Mouse (Mus musculus): ENCODE data around the gene Agbl4. TPM values are rescaled to one million over a fixed set of nuclear protein-coding genes. Genes with fewer than 3 reads are reported as not detected.
A peak's percentile ranks its signal among the peaks of the same experiment; 100 is the strongest.

Agbl4 gene
- polyA plus RNA-seq, 1 experiment = 13.1 TPM

GRCm38 (mm10) chr4:111510129-111510528 lies 1112.7 kb downstream of the Agbl4 start:
- Histone ChIP-seq H3K27ac (ENCODE audit: insufficient read depth, low read length) (no peak overlapping the region), H3K4me3 (ENCODE audit: insufficient read depth, low read length) (no peak overlapping the region), H3K4me1 (ENCODE audit: control insufficient read depth, insufficient read depth, low read length) (no peaks in the 10 kb centered on the region)
- TF ChIP-seq POLR2A (IDR thresholded peaks at IDR 0.05; ENCODE audit: extremely low read depth, insufficient read depth, low read length) (no peak), CTCF (IDR thresholded peaks at IDR 0.05; ENCODE audit: extremely low read depth, insufficient read depth, low read length) (peak; percentile 16; the same call in 1 of the 2 replicates)

- Histone ChIP-seq H3K4me1 (ENCODE audit: control insufficient read depth, insufficient read depth, low read length) (no peaks in the 10 kb centered on the region; the same call in 1 of the 2 replicates), H3K4me3 (ENCODE audit: insufficient read depth, low read length) (no peak overlapping the region), H3K27ac (ENCODE audit: insufficient read depth, low read length) (no peak overlapping the region)
- TF ChIP-seq CTCF (IDR thresholded peaks at IDR 0.05; ENCODE audit: extremely low read depth, insufficient read depth, low read length) = no peak
- no peak for TF ChIP-seq POLR2A (IDR thresholded peaks at IDR 0.05; ENCODE audit: extremely low read depth, insufficient read depth, low read length)
Measured at GRCm38 (mm10) chr4:111513921-111514320, 1116.5 kb downstream of the Agbl4 start.

- TF ChIP-seq POLR2A (IDR thresholded peaks at IDR 0.05; ENCODE audit: extremely low read depth, insufficient read depth, low read length) (no peak), CTCF (IDR thresholded peaks at IDR 0.05; ENCODE audit: extremely low read depth, insufficient read depth, low read length) (no peak)
- Histone ChIP-seq H3K4me1 (ENCODE audit: control insufficient read depth, insufficient read depth, low read length) (no peaks in the 10 kb centered on the region; the same call in 1 of the 2 replicates), H3K27ac (ENCODE audit: insufficient read depth, low read length) (no peak overlapping the region), H3K4me3 (ENCODE audit: insufficient read depth, low read length) (no peak overlapping the region)
Measured at GRCm38 (mm10) chr4:111516136-111516535, 1118.7 kb downstream of the Agbl4 start.

GRCm38 (mm10) chr4:111517063-111517792 lies 1119.8 kb downstream of the Agbl4 start:
- Histone ChIP-seq H3K27ac (ENCODE audit: insufficient read depth, low read length) (no peak overlapping the region), H3K4me1 (ENCODE audit: control insufficient read depth, insufficient read depth, low read length) (no peaks in the 10 kb centered on the region; the same call in 1 of the 2 replicates), H3K4me3 (ENCODE audit: insufficient read depth, low read length) (no peak overlapping the region)
- TF ChIP-seq CTCF (IDR thresholded peaks at IDR 0.05; ENCODE audit: extremely low read depth, insufficient read depth, low read length) = no peak
- TF ChIP-seq POLR2A (IDR thresholded peaks at IDR 0.05; ENCODE audit: extremely low read depth, insufficient read depth, low read length) = no peak

DNA sequence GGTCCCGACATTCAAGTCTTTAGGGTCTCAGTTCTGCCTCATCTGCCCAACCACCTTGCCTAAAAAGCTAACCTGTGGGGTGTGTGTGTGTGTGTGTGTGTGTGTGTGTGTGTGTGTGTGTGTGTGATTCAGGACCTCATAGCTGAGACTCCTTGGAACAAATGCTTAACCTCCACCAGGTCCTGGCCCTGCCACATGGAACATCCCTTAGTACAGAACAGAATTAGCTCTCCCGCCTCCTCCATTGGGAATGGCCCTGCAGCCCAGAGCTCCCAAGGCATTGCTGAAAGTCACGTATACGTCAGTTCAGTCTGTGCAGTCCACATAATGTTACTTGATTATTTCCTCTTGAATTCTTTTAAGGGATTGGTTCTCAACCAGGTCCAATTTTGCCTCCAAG lies 1120.7 kb downstream of the Agbl4 start:
- no peak overlapping the region for H3K27ac ChIP-seq (ENCODE audit: insufficient read depth, low read length)
- H3K4me1 ChIP-seq (ENCODE audit: control insufficient read depth, insufficient read depth, low read length) = no peaks in the 10 kb centered on the region; the same call in 1 of the 2 replicates
- no peak for TF ChIP-seq CTCF (IDR thresholded peaks at IDR 0.05; ENCODE audit: extremely low read depth, insufficient read depth, low read length)
- no peak for TF ChIP-seq POLR2A (IDR thresholded peaks at IDR 0.05; ENCODE audit: extremely low read depth, insufficient read depth, low read length)
- no peak overlapping the region for H3K4me3 ChIP-seq (ENCODE audit: insufficient read depth, low read length)

DNA sequence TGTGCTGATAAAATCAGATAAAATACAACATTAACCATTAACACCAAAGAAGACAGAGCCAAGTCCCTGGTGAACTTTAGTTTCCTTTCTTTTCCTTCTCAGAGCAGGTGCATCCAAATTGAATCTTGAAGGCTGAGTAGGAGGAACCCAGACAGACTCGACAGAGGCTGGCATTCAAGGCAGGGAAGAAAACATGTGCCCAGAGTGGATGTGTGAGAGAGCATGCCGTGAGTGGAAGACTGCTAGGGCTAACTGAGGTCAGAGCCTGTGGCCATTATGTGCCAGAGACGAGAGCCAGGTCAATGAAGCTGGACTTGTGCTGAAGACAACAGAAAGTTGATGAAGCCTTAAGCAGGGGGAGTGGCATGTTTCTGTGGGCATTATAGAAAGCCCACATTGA lies 1121.8 kb downstream of the Agbl4 start:
- Histone ChIP-seq H3K4me1 (ENCODE audit: control insufficient read depth, insufficient read depth, low read length) (no peaks in the 10 kb centered on the region; the same call in 1 of the 2 replicates), H3K4me3 (ENCODE audit: insufficient read depth, low read length) (no peak overlapping the region), H3K27ac (ENCODE audit: insufficient read depth, low read length) (no peak overlapping the region)
- no peak for TF ChIP-seq CTCF (IDR thresholded peaks at IDR 0.05; ENCODE audit: extremely low read depth, insufficient read depth, low read length)
- TF ChIP-seq POLR2A (IDR thresholded peaks at IDR 0.05; ENCODE audit: extremely low read depth, insufficient read depth, low read length) = no peak

DNA sequence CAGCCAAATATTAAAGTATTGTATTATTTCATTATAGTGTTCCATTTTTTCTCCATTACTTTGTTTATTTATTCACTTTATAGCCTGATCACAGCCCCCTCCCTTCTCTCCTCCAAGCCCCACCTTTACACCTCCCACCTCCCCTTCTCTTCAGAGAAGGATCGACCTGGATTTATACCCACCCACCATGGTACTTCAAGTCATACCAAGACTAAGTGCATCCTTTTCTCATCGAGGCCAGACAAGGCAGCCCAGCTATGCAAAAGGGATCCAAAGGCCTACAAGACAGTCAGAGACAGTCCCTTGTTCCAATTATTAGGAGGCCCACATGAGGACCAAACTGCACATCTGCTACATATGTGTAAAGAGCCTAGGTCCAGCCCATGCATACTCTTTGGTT lies 1122.5 kb downstream of the Agbl4 start:
- Histone ChIP-seq H3K4me3 (ENCODE audit: insufficient read depth, low read length) (no peak overlapping the region), H3K27ac (ENCODE audit: insufficient read depth, low read length) (no peak overlapping the region), H3K4me1 (ENCODE audit: control insufficient read depth, insufficient read depth, low read length) (no peaks in the 10 kb centered on the region; the same call in 1 of the 2 replicates)
- no peak for TF ChIP-seq CTCF (IDR thresholded peaks at IDR 0.05; ENCODE audit: extremely low read depth, insufficient read depth, low read length)
- TF ChIP-seq POLR2A (IDR thresholded peaks at IDR 0.05; ENCODE audit: extremely low read depth, insufficient read depth, low read length) = no peak

- Histone ChIP-seq H3K4me1 (ENCODE audit: control insufficient read depth, insufficient read depth, low read length) (no peaks in the 10 kb centered on the region; the same call in 1 of the 2 replicates), H3K4me3 (ENCODE audit: insufficient read depth, low read length) (no peak overlapping the region), H3K27ac (ENCODE audit: insufficient read depth, low read length) (no peak overlapping the region)
- TF ChIP-seq CTCF (IDR thresholded peaks at IDR 0.05; ENCODE audit: extremely low read depth, insufficient read depth, low read length) = no peak
- no peak for TF ChIP-seq POLR2A (IDR thresholded peaks at IDR 0.05; ENCODE audit: extremely low read depth, insufficient read depth, low read length)
Measured at GRCm38 (mm10) chr4:111522974-111523373, 1125.5 kb downstream of the Agbl4 start.

DNA sequence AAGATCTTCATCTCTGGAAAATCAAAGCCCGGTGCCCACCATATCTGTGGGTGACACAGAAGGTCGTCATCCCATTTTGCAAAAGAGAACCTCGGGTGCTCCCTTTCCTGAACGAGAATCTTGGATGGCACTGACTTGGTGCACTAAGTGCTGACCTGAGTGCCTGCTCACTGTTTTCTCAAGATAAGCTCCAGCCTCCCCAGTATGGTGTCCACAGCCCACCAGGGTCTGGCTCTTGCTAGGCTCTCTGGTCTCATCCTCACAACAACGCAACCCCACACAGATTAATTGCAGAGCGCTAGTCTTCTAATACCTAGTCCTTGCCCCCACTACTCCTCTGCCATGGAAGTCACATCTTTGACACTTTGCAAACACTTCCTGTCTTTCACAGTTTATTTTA lies 1131.5 kb downstream of the Agbl4 start:
- Histone ChIP-seq H3K4me3 (ENCODE audit: insufficient read depth, low read length) (no peak overlapping the region), H3K27ac (ENCODE audit: insufficient read depth, low read length) (no peak overlapping the region), H3K4me1 (ENCODE audit: control insufficient read depth, insufficient read depth, low read length) (no peaks in the 10 kb centered on the region; the same call in 1 of the 2 replicates)
- TF ChIP-seq CTCF (IDR thresholded peaks at IDR 0.05; ENCODE audit: extremely low read depth, insufficient read depth, low read length) (no peak), POLR2A (IDR thresholded peaks at IDR 0.05; ENCODE audit: extremely low read depth, insufficient read depth, low read length) (no peak)

GRCm38 (mm10) chr4:111529996-111530395 lies 1132.5 kb downstream of the Agbl4 start:
- TF ChIP-seq CTCF (IDR thresholded peaks at IDR 0.05; ENCODE audit: extremely low read depth, insufficient read depth, low read length) (no peak), POLR2A (IDR thresholded peaks at IDR 0.05; ENCODE audit: extremely low read depth, insufficient read depth, low read length) (no peak)
- Histone ChIP-seq H3K27ac (ENCODE audit: insufficient read depth, low read length) (no peak overlapping the region), H3K4me3 (ENCODE audit: insufficient read depth, low read length) (no peak overlapping the region), H3K4me1 (ENCODE audit: control insufficient read depth, insufficient read depth, low read length) (no peaks in the 10 kb centered on the region; the same call in 1 of the 2 replicates)

All from cortical plate, adult 2 months (tissue).